Mouse (Mus musculus): ENCODE measurements around the gene Ppp1r13b. TPM values are rescaled to one million over a fixed set of nuclear protein-coding genes. Genes with fewer than 3 reads are reported as not detected.

Gene Ppp1r13b
- total and polyA plus RNA-seq, 3 experiments, result 0.42 to 2.0 (median 0.64) TPM

DNA sequence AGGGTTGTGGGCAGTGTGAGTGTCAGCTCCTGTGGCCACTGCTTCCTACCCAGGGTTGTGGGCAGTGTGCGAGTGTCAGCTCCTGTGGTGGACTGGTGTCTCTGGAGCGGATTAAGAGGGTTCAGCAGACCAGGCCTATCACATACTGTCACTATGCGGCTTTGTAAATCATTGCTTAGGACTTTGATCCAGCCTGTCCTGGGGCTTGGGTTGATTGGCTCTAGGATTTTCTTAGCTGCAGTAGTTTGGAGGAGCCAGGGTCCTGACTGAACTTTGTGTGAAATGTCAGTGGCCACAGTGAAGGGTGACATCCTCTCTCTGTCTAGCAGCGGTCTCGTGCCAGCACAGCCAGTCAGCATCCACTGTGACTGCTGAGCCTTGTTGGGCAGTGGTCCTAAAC lies 117.8 kb downstream of the Ppp1r13b start:
- Histone ChIP-seq H3K79me2 (replicated peaks; ENCODE audit: control insufficient read depth, extremely low read depth, insufficient read depth, poor library complexity, severe bottlenecking) (no peaks in the 10 kb centered on the region; the same call in 1 of the 2 replicates), H3K4me3 (replicated peaks in 1 of 3; ENCODE audit: low read depth in 2 of 3, low read length in 2 of 3, poor library complexity in 1 of 3) (no peak overlapping the region), H3K27ac (ENCODE audit: insufficient read depth, low read depth) (no peak overlapping the region), H3K9ac (ENCODE audit: insufficient read depth, low read depth) (no peak overlapping the region), H3K27me3 (replicated peaks) (no peaks in the 10 kb centered on the region), H3K4me2 (ENCODE audit: insufficient read depth, low read depth, poor library complexity, severe bottlenecking) (no peak overlapping the region), H3K4me1 (ENCODE audit: control insufficient read depth in 1 of 2, insufficient read depth in 2 of 2) (peaks cover 13 to 52% of the 10 kb centered on the region in 2 experiments), H3K36me3 (replicated peaks in 1 of 2; ENCODE audit: control insufficient read depth in 1 of 2, insufficient read depth in 1 of 2, low read length in 1 of 2) (peaks cover 64 to 87% of the 10 kb centered on the region in 2 experiments), H3K9me3 (replicated peaks; ENCODE audit: low read length) (no peaks in the 10 kb centered on the region)
- in situ Hi-C loops (cut with MboI; ENCODE audit: low pct_ligation_motif_present, low pct_unique_long_range_greater_than_20kb, low sequenced_read_pairs) (no loop called here), dilution Hi-C loops (cut with MboI; ENCODE audit: extremely low pct_ligation_motif_present, extremely low pct_unique_long_range_greater_than_20kb, low sequenced_read_pairs) (no loop called here)
- no peak for DNase-seq (ENCODE audit: extremely low read depth)
- TF ChIP-seq PAX5 (IDR thresholded peaks at IDR 0.05; ENCODE audit: low read length) (no peak), RAD21 (IDR thresholded peaks at IDR 0.05; ENCODE audit: low read depth, low read length) (no peak), ELF1 (IDR thresholded peaks at IDR 0.05; ENCODE audit: low read depth, low read length) (no peak), ETS1 (conservative IDR thresholded peaks at IDR 0.05; ENCODE audit: low read depth, low read length) (no peak), MYC (IDR thresholded peaks at IDR 0.05; ENCODE audit: low read depth, low read length) (no peak), USF2 (conservative IDR thresholded peaks at IDR 0.05; ENCODE audit: low read depth, low read length) (no peak), ZC3H11A (IDR thresholded peaks at IDR 0.05; ENCODE audit: low read depth, low read length) (no peak), JUN (IDR thresholded peaks at IDR 0.05; ENCODE audit: insufficient read depth, low read depth, low read length) (no peak), TBP (conservative IDR thresholded peaks at IDR 0.05; ENCODE audit: low read depth, low read length) (no peak)

- Histone ChIP-seq H3K27ac (ENCODE audit: insufficient read depth, low read depth) (no peak overlapping the region), H3K9ac (ENCODE audit: insufficient read depth, low read depth) (no peak overlapping the region), H3K4me2 (ENCODE audit: insufficient read depth, low read depth, poor library complexity, severe bottlenecking) (no peak overlapping the region), H3K36me3 (replicated peaks in 1 of 2; ENCODE audit: control insufficient read depth in 1 of 2, insufficient read depth in 1 of 2, low read length in 1 of 2) (peaks cover 78 to 94% of the 10 kb centered on the region in 2 experiments), H3K79me2 (replicated peaks; ENCODE audit: control insufficient read depth, extremely low read depth, insufficient read depth, poor library complexity, severe bottlenecking) (no peaks in the 10 kb centered on the region; the same call in 1 of the 2 replicates), H3K27me3 (replicated peaks) (no peaks in the 10 kb centered on the region), H3K4me3 (replicated peaks in 1 of 3; ENCODE audit: low read depth in 2 of 3, low read length in 2 of 3, poor library complexity in 1 of 3) (no peak overlapping the region), H3K9me3 (replicated peaks; ENCODE audit: low read length) (no peaks in the 10 kb centered on the region), H3K4me1 (ENCODE audit: control insufficient read depth in 1 of 2, insufficient read depth in 2 of 2) (peaks cover 5 to 27% of the 10 kb centered on the region in 2 experiments)
- TF ChIP-seq POLR2A (IDR thresholded peaks at IDR 0.05; ENCODE audit: low read depth, low read length) (no peak), NELFE (IDR thresholded peaks at IDR 0.05; ENCODE audit: low read depth, low read length) (no peak), ZC3H11A (IDR thresholded peaks at IDR 0.05; ENCODE audit: low read depth, low read length) (no peak), SIN3A (IDR thresholded peaks at IDR 0.05; ENCODE audit: low read length) (no peak), MAX (IDR thresholded peaks at IDR 0.05; ENCODE audit: low read length) (no peak), USF1 (IDR thresholded peaks at IDR 0.05; ENCODE audit: low read depth, low read length) (no peak), TBP (conservative IDR thresholded peaks at IDR 0.05; ENCODE audit: low read depth, low read length) (no peak)
- in situ Hi-C loops (cut with MboI; ENCODE audit: low pct_ligation_motif_present, low pct_unique_long_range_greater_than_20kb, low sequenced_read_pairs) (no loop called here), dilution Hi-C loops (cut with MboI; ENCODE audit: extremely low pct_ligation_motif_present, extremely low pct_unique_long_range_greater_than_20kb, low sequenced_read_pairs) (no loop called here)
- no peak for DNase-seq (ENCODE audit: extremely low read depth)
Measured at GRCm38 (mm10) chr12:111787015-111787414, 120.9 kb downstream of the Ppp1r13b start.

- in situ Hi-C loops (cut with MboI; ENCODE audit: low pct_ligation_motif_present, low pct_unique_long_range_greater_than_20kb, low sequenced_read_pairs), result no loop called here
- Histone ChIP-seq H3K9ac (ENCODE audit: insufficient read depth, low read depth) (no peak overlapping the region), H3K4me3 (replicated peaks in 1 of 3; ENCODE audit: low read depth in 2 of 3, low read length in 2 of 3, poor library complexity in 1 of 3) (no peak overlapping the region), H3K27me3 (replicated peaks) (no peaks in the 10 kb centered on the region), H3K4me1 (ENCODE audit: control insufficient read depth in 1 of 2, insufficient read depth in 2 of 2) (peaks cover 0 to 10% of the 10 kb centered on the region in 2 experiments; a peak in 1 of 4 replicates), H3K9me3 (replicated peaks; ENCODE audit: low read length) (no peaks in the 10 kb centered on the region), H3K4me2 (ENCODE audit: insufficient read depth, low read depth, poor library complexity, severe bottlenecking) (no peak overlapping the region), H3K79me2 (replicated peaks; ENCODE audit: control insufficient read depth, extremely low read depth, insufficient read depth, poor library complexity, severe bottlenecking) (no peaks in the 10 kb centered on the region), H3K27ac (ENCODE audit: insufficient read depth, low read depth) (no peak overlapping the region), H3K36me3 (replicated peaks in 1 of 2; ENCODE audit: control insufficient read depth in 1 of 2, insufficient read depth in 1 of 2, low read length in 1 of 2) (peaks cover 80 to 94% of the 10 kb centered on the region in 2 experiments)
- dilution Hi-C loops (cut with MboI; ENCODE audit: extremely low pct_ligation_motif_present, extremely low pct_unique_long_range_greater_than_20kb, low sequenced_read_pairs), result no loop called here
- no peak for TF ChIP-seq ETS1 (conservative IDR thresholded peaks at IDR 0.05; ENCODE audit: low read depth, low read length)
- no peak for TF ChIP-seq E2F4 (IDR thresholded peaks at IDR 0.05; ENCODE audit: insufficient replicate concordance, low read depth, low read length)
- TF ChIP-seq EP300 (IDR thresholded peaks at IDR 0.05; ENCODE audit: low read length), result no peak
- TF ChIP-seq MAX (IDR thresholded peaks at IDR 0.05; ENCODE audit: low read length), result no peak
- no peak for TF ChIP-seq ZC3H11A (IDR thresholded peaks at IDR 0.05; ENCODE audit: low read depth, low read length)
- no peak for TF ChIP-seq RCOR1 (conservative IDR thresholded peaks at IDR 0.05; ENCODE audit: low read depth, low read length)
- no peak for TF ChIP-seq JUND (conservative IDR thresholded peaks at IDR 0.05; ENCODE audit: low read depth, low read length)
- no peak for TF ChIP-seq USF1 (IDR thresholded peaks at IDR 0.05; ENCODE audit: low read depth, low read length)
- TF ChIP-seq CHD2 (IDR thresholded peaks at IDR 0.05; ENCODE audit: low read length), result no peak
- no peak for TF ChIP-seq ELF1 (IDR thresholded peaks at IDR 0.05; ENCODE audit: low read depth, low read length)
- no peak for TF ChIP-seq TBP (conservative IDR thresholded peaks at IDR 0.05; ENCODE audit: low read depth, low read length)
- TF ChIP-seq NRF1 (IDR thresholded peaks at IDR 0.05; ENCODE audit: low read depth, low read length), result no peak
- no peak for TF ChIP-seq KAT2A (IDR thresholded peaks at IDR 0.05; ENCODE audit: insufficient replicate concordance, low read length)
- TF ChIP-seq RAD21 (IDR thresholded peaks at IDR 0.05; ENCODE audit: low read depth, low read length), result no peak
- TF ChIP-seq BHLHE40 (IDR thresholded peaks at IDR 0.05; ENCODE audit: low read depth, low read length), result no peak
- no peak for TF ChIP-seq ZNF384 (IDR thresholded peaks at IDR 0.05; ENCODE audit: low read depth, low read length)
- TF ChIP-seq USF2 (conservative IDR thresholded peaks at IDR 0.05; ENCODE audit: low read depth, low read length), result no peak
- no peak for TF ChIP-seq SIN3A (IDR thresholded peaks at IDR 0.05; ENCODE audit: low read length)
- no peak for DNase-seq (ENCODE audit: extremely low read depth)
Measured at GRCm38 (mm10) chr12:111785174-111785573, 122.7 kb downstream of the Ppp1r13b start.

Measured in CH12.LX (cell line).